Mouse (Mus musculus) bone marrow macrophage, adult 2 months (primary cell): ENCODE data around the gene Ralgps2.

Experiments
- CTCF ChIP-seq: IDR thresholded peaks from 2 replicates; pipeline ENCODE4 v1.5.1; 2012; ENCODE audit warnings: low read depth, mild to moderate bottlenecking, low read length, moderate library complexity
- POLR2A ChIP-seq: IDR thresholded peaks from 2 replicates; pipeline ENCODE4 v1.6.1; 2012; ENCODE audit warnings: mild to moderate bottlenecking, low read depth, low read length, borderline replicate concordance

- TF ChIP-seq POLR2A (no peak), CTCF (no peak)
Observed at GRCm38 (mm10) chr1:156765311-156765710, 174.1 kb downstream of the Ralgps2 start.
